Mouse (Mus musculus) ZHBTc4 (cell line): ENCODE data around the gene Ctss.
"Not testable (repeated sequence)": the region's sequence is repeated elsewhere in the genome, so short reads cannot be mapped to it uniquely, and the experiment has no call there.

Source experiments
- DNase-seq: peaks from one replicate; pipeline ENCODE4 v3.0.0-alpha.2; 2011; ENCODE audit warnings: low read depth, low spot score

Ctss gene

DNA sequence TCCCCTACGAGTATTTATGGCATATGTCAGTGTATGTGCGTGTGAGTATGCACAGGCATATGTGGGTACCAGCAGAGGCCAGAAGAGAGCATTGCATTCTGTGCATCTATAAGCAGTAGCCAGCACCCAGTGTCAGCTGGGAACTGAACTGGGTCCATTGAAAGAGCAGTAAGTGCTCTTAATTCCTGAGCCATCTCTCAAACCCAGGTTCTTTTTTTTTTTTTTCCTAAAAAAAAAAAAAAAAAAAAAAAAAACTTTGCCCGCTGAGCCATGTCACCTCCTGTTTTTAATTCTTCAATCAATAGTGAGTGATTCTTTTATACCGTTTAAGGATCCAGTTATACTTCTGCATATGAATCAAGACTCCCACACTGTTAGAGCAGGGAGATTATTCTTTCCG lies 6.8 kb downstream of the Ctss start:
- DNase-seq = no peak

DNA sequence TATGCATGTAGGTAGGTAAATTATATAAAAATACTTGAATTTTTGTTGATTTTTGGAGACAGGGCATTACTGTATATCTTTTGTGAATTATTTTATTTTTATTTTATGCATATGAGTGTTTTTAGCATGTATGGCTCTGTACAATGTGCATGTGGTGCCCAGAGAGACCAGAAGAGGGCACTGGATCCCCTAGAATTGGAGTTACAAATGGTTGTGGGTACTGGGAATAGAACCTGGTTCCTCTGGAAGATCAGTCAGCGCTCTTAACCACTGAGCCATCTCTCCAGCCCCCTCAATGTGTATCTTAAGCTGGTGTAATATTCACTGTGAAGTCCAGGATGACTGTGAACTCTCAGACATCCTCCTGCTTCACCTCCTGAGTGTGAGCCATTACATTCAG lies 8.3 kb downstream of the Ctss start:
- no peak for DNase-seq

DNA sequence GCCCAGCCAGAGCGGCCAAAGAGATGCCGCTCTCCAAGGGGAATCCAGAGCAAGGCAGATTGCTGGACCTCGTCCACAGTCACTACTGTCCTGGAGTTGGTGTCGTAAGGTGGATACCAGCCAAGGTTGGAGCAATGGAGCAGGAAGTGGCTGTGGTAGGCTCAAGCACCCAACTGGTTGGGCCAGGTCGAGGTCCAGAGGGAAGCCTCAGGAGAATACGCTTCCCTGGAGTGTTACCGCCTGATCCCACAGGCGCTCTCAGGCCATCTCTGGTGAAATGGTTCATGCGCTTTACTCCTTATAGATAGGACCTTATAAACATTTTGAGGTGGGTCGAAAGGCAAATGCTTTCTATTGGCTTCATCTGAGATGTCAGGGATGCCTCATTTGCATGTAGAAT lies 12.3 kb downstream of the Ctss start:
- no peak for DNase-seq

DNA sequence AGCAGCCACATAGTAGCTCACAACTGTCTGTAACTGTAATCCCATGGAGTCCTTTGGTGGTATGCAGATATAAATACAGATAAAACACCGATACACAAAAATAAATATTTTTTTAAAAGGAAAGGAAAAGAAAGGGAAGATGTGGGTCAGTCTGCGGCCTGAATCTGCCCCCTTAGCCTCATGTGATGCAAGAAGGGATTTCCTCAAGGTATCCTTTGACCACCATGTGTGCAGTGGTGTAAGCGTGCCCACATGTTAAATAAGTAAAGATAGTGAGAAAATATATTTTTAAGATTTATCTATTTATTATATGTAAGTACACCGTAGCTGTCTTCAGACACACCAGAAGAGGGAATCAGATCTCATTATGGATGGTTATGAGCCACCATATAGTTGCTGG lies 13.3 kb downstream of the Ctss start:
- DNase-seq = no peak

DNA sequence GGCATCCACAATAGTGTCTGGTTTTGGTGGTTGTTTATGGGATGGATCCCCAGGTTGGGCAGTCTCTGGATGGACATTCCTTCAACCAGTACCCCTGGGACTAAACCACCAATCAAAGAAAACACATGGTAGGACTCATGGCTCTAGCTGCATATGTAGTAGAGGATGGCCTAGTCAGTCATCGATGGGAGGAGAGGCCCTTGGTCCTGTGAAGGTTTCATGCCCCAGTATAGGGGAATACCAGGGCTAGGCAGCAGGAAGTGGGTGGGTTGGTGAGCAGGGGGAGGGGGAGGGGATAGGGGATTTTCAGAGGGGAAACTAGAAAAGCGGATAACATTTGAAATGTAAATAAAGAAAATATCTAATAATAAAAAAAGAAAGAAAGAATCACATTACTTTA lies 14.6 kb downstream of the Ctss start:
- DNase-seq = not testable (repeated sequence)

DNA sequence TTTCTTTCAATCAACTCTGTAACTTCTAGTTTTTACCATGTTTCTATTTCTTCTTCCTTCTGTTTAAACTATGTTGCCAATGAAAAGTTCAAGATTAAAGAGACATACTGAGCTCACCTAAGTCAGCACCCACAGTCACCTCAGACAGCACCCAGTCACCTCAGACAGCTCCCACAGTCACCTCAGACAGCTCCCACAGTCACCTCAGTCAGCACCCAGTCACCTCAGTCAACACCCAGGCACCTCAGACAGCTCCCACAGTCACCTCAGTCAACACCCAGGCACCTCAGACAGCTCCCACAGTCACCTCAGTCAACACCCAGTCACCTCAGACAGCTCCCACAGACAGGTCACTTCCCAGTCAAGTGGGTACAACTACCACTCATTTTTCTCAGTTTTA lies 15.6 kb downstream of the Ctss start:
- no peak for DNase-seq

DNA sequence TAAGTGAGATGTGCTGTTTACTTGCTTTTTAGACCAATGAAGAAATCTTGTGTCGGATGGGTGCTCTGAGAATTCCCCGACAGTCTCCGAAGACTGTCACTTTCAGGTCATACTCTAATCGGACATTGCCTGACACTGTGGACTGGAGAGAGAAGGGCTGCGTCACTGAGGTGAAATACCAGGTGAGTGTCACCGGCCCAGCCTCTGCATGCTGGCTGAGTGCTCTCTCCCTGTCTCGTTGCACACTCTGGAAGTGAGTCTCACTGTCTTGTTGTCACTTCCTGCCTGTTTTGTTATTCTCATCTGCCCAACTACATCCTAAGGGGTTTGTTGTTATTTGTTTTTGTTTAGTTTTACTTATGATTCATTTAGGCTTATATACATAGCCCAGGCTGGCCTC lies 16.4 kb downstream of the Ctss start:
- no peak for DNase-seq

DNA sequence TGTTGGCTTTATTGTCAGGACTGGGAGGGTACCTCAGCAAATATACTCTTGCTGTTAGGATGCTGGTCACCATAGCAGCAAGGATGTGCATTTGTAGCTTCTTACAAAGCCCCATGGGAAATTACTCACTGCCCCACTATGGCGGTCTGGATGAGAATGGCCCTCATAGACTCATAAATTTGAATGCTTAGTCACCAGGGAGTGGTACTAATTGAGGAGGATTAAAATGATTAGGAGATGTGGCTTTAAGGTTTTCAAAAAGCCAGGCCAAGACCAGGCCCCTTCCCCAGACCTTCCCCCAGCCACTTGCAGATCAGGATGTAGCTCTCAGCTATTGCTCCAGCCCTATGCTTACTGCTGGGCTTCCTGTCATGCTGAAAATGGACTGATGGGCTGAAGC lies 23.6 kb downstream of the Ctss start:
- DNase-seq = no peak

DNA sequence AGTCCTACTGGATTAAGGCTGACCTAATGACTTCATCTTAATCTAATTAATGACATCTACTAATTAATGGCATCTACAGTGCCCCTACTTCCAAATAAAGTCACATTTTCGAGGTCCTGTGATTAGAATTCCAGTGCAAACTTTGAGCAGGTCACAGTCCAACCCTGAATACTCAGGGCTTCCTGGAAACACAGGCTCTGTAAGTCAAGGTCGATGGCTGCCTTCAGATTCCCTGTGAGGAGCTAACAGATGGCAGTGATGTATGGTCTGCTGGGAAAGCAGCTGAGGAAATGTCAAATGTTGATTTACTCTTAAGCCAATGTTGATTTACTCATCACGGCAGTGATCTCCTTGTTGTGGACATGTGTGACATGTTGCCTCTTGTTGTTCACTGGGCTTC lies 27.4 kb downstream of the Ctss start:
- DNase-seq = no peak

DNA sequence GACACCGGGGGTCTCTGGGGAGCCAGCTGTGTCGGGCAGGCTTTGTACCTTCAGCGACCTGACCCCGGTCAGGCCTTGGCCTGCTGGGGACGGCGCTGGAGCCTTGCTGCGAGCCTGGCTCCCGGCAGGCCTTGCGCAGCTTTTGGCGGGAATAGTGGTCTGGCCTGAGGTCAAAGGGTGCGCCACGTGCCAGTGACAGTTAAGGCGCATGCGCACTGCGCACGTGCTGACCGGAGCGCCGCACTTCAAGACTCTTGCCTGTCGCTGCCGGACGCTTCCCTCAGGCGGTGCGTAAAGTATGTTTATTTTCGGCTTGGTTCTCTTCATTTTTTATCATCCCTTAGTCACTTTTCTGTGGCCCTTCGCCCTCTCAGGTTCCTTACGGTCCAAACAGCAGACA lies 32.9 kb downstream of the Ctss start, which contains the start of gene Hormad1:
Gene Hormad1, plus strand, starts transcription at position 241 of the 400 bp plus-strand sequence.
- DNase-seq = peak; percentile 88

DNA sequence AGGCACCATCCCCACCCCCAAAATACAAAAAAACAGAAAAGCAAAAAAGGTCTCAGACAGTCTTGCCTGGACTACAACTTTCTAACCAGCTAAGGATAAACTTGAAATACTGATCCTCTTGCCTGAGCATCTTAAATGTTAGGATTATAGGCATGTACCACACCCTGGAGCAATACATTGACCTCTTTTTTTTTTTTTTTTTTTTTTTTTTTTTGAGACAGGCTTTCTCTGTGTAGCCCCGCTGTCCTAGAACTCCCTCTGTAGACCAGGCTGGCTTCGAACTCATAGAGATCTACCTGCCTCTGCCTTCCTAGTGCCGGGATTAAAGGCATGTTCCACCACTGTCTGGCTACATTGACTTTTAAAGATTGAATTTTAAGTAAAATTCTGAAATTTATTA lies 34.2 kb downstream of the Ctss start:
- DNase-seq = no peak

DNA sequence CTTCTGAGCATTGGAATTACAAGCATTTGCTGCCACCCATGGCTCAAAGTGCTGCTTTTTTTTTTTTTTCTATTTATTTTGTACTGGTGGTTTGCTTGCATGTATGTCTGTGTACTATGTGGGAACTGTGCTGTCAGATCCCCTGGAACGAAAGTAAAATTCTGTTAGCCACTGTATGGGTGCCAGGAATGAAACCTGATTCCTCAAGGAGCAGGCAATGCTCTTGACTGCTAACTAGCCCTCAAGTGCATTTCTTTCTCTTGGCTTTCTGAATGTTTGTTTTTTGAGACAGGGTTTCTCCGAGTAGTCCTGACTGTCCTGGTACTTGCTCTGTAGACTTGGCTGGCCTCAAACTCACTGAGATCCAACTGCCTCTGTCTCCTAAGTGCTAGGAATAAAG lies 35.2 kb downstream of the Ctss start:
- DNase-seq = no peak

DNA sequence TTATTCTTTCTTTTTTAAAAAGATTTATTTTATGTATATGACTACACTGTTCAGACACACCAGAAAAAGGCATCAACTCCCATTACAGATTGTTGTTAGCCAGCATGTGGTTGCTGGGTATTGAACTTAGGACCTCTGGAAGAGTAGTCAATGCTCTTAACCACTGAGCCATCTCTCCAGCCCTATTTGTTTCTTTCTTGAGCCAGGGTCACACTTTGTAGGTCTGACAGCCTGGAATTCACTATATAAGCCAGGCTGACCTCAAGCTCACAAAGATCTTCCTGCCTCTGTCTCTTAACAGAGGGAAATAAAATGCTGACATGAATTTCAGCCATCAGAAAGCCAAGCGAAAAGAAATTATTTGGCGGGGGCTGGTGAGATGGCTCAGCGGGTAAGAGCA lies 43.0 kb downstream of the Ctss start:
- no peak for DNase-seq

DNA sequence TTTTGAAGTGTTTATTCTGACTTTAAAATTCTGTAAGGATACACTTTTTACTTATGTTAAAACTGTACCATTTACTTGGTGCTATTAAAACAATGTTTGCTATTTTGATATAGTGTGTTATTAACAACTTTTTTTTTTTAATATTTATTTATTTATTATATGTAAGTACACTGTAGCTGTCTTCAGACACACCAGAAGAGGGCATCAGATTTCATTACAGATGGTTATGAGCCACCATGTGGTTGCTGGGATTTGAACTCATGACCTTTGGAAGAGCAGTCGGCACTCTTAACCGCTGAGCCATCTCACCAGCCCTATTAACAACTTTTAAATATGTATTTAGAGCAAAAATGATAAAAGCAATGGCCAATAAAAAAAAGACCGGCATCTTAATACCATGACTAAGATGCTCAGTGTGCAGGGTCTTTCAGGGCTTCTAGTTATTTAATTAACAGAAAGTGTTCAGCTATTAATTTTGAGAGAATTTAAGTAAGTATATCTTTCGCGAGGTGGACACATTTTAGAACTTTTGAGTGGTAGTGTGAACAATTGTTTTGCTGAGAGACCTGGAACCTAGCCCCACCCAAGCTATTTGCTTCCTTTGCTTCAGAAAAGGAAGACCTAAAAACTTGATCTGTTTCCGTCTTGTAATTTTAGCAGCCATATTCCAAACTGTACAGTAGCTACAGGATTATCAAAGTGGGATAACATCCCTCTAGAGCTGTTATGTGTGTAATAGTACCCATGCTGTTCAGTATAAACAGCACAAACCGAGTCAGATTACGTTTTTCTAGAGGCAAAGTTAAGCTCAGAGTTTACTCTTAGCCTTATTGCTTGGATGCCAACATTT lies 61.4 kb downstream of the Ctss start:
- DNase-seq = no peak

DNA sequence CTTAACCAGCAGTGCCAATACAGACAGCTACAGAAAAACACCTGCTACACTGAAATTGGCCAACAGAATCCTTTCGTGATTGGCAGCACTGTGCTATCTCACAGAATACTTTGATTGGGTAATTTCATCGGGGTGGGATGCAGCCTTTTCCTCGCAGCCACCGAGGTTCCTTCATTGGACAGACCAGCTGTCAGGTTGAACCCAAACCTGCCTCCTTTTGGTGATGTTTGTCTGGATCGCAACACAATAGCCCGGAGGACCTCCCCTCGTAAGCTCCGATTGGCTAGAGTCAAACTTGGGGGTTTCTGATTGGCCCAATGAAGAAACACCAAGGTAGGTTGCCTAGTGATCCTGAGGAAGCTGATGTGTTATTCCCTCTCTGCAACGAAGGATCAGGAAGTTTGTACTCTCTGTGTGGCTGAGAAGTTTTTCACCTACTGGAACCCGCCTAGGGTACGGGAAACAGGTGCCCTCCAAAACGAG lies 62.1 kb downstream of the Ctss start, which contains the start of gene Golph3l:
Gene Golph3l, plus strand, starts transcription at position 331 of the 483 bp plus-strand sequence.
- peak; percentile 98 for DNase-seq

DNA sequence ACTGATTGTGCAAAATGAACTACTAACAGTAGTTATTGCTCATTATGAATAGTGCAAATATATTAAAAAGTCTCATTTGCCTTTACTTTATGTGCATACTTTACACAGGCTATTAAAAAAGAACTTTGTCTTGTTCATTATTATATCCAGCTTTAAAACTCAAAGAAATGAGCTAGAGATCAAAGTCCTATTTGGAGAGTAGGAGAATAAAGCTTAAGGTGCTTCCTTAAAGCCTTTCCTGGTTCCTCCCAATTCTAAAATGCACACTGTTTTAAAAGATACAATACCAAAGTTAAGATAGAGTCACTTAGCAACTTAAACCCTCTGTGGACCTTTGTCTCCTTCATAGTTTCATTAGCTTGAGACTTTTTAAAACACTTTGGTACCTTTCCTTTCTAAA lies 72.1 kb downstream of the Ctss start:
- no peak for DNase-seq

DNA sequence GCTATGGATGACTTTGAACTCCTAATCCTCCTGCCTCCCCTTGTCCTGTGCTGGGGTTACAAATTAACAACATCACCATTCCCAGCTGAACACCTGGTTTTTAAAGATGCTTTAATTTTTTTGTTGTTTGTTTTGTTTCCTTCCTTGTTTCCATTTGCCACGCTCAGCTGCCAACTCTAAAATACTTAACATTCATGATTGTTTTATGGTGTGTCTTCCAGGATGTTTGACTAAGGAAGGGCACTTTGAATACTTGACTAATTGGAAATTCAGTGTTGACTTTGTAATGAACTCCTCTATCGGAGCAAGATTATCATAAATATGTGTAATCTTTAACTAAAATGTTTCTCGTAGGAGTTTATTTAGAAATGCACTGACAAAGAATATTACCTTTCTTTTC lies 74.7 kb downstream of the Ctss start:
- no peak for DNase-seq
